Mouse (Mus musculus) embryonic facial prominence, embryonic 15.5 days (tissue): Measurements from ENCODE around the gene Nubp2. TPM values are rescaled to one million over a fixed set of nuclear protein-coding genes. Genes with fewer than 3 reads are reported as not detected.

Experiments
- ATAC-seq: fragments of 200-750 bp; cut with Nextera tagmentation; 2 replicates; pipeline ENCODE4 v1.8.0; 2017; ENCODE audit warnings: low read depth, moderate TSS enrichment; ENCODE audit not compliant: insufficient number of reproducible peaks, low FRiP score, low TSS enrichment
- H3K27ac ChIP-seq: fragments of 300-500 bp; sonication (generic); replicated peaks from 2 replicates; pipeline ENCODE4 v1.5.1; 2015; ENCODE audit warnings: mild to moderate bottlenecking, inconsistent platforms
- H3K27me3 ChIP-seq: fragments of 300-500 bp; sonication (generic); 2 replicates; pipeline ENCODE4 v1.6.1; 2015; ENCODE audit warnings: inconsistent platforms
- H3K36me3 ChIP-seq: fragments of 300-500 bp; sonication (generic); 2 replicates; pipeline ENCODE4 v1.6.1; 2015; ENCODE audit warnings: mild to moderate bottlenecking, inconsistent platforms
- H3K4me1 ChIP-seq: fragments of 300-500 bp; sonication (generic); 2 replicates; pipeline ENCODE4 v1.6.1; 2015; ENCODE audit warnings: inconsistent platforms
- H3K4me2 ChIP-seq: fragments of 300-500 bp; sonication (generic); replicated peaks from 2 replicates; pipeline ENCODE4 v1.6.1; 2015; ENCODE audit warnings: mild to moderate bottlenecking, inconsistent platforms
- H3K4me3 ChIP-seq: fragments of 300-500 bp; sonication (generic); replicated peaks from 2 replicates; pipeline ENCODE4 v1.5.1; 2015; ENCODE audit warnings: mild to moderate bottlenecking, inconsistent platforms
- H3K9ac ChIP-seq: fragments of 300-500 bp; sonication (generic); 2 replicates; pipeline ENCODE4 v1.6.1; 2015; ENCODE audit warnings: inconsistent platforms
- H3K9me3 ChIP-seq: fragments of 300-500 bp; sonication (generic); replicated peaks from 2 replicates; pipeline ENCODE4 v1.6.1; 2016; ENCODE audit warnings: inconsistent platforms
- WGBS: fragments of 180-500 bp; shearing (Covaris S2); methylation state at CpG from one replicate; pipeline ENCODE4 v1.1.7; 2015; 5-methylcytosine and 5-hydroxymethylcytosine counted together
- polyA plus RNA-seq: library from polyadenylated mRNA; unstranded; fragments of >200 nt; fragmentation: Nextera tagmentation; extraction: Ambion mirVana; gene quantifications from 2 replicates; pipeline ENCODE4 v1.2.1, GENCODE M21; 2015

Gene Nubp2
- polyA plus RNA-seq, 1 experiment from 2014 or later = 49.6 TPM

- 0 out of 2 replicates have a peak overlapping the region, but pooled peaks have one; percentile 95 for H3K4me2 ChIP-seq
These were observed 7.1 kb upstream of the Nubp2 start for GRCm38 (mm10) chr17:24893276-24893675.

GRCm38 (mm10) chr17:24892785-24893184 is 6.6 kb upstream of the Nubp2 start:
- Histone ChIP-seq H3K36me3 (peaks cover 57% of the 10 kb centered on the region), H3K4me3 (no peak overlapping the region), H3K9me3 (no peaks in the 10 kb centered on the region), H3K4me1 (peaks cover 49% of the 10 kb centered on the region), H3K27me3 (no peaks in the 10 kb centered on the region), H3K4me2 (no peak overlapping the region), H3K9ac (no peak overlapping the region), H3K27ac (no peak overlapping the region)
- WGBS = 92% methylated on average over 12 of the region's 12 CpGs
- ATAC-seq = no peak

More at GRCm38 (mm10) chr17:24893276-24893675, 7.1 kb upstream of the Nubp2 start:
- Histone ChIP-seq H3K9ac (no peak overlapping the region), H3K27me3 (no peaks in the 10 kb centered on the region), H3K4me1 (peaks cover 47% of the 10 kb centered on the region), H3K9me3 (no peaks in the 10 kb centered on the region), H3K4me3 (peak overlapping the region; percentile 84), H3K36me3 (peaks cover 60% of the 10 kb centered on the region), H3K27ac (no peak overlapping the region)
- 89% methylated on average over 2 of the region's 2 CpGs for WGBS
- ATAC-seq = no peak

GRCm38 (mm10) chr17:24891321-24891720 is 5.2 kb upstream of the Nubp2 start:
- no peaks in the 10 kb centered on the region for H3K9me3 ChIP-seq
- H3K9ac ChIP-seq = no peak overlapping the region
- no peak overlapping the region for H3K4me3 ChIP-seq
- peaks cover 41% of the 10 kb centered on the region for H3K4me1 ChIP-seq
- no peak for ATAC-seq
- peaks cover 52% of the 10 kb centered on the region for H3K36me3 ChIP-seq
- no peak overlapping the region for H3K27ac ChIP-seq
- H3K4me2 ChIP-seq = no peak overlapping the region
- H3K27me3 ChIP-seq = no peaks in the 10 kb centered on the region
- 81% methylated on average over 13 of the region's 13 CpGs for WGBS

- H3K27ac ChIP-seq = no peak overlapping the region
- H3K4me1 ChIP-seq = peaks cover 39% of the 10 kb centered on the region
- WGBS = 86% methylated on average over 19 of the region's 19 CpGs
- no peak overlapping the region for H3K4me2 ChIP-seq
- H3K9me3 ChIP-seq = no peaks in the 10 kb centered on the region
- H3K9ac ChIP-seq = no peak overlapping the region
- H3K27me3 ChIP-seq = no peaks in the 10 kb centered on the region
- peaks cover 52% of the 10 kb centered on the region for H3K36me3 ChIP-seq
- no peak overlapping the region for H3K4me3 ChIP-seq
- no peak for ATAC-seq
These were observed 4.3 kb upstream of the Nubp2 start for GRCm38 (mm10) chr17:24890151-24891092.

GRCm38 (mm10) chr17:24888862-24889261 is 2.7 kb upstream of the Nubp2 start:
- Histone ChIP-seq H3K9ac (no peak overlapping the region), H3K27me3 (no peaks in the 10 kb centered on the region), H3K27ac (no peak overlapping the region), H3K4me2 (no peak overlapping the region), H3K36me3 (peaks cover 61% of the 10 kb centered on the region), H3K4me3 (0 out of 2 replicates have a peak overlapping the region, but pooled peaks have one; percentile 2), H3K4me1 (peaks cover 39% of the 10 kb centered on the region), H3K9me3 (no peaks in the 10 kb centered on the region)
- ATAC-seq = no peak
- WGBS = 81% methylated on average over 3 of the region's 3 CpGs

GRCm38 (mm10) chr17:24887291-24888080 is 1.3 kb upstream of the Nubp2 start:
- WGBS = 57% methylated on average over 18 of the region's 18 CpGs

GRCm38 (mm10) chr17:24886932-24887271 is 753 bp upstream of the Nubp2 start:
- peak overlapping the region; percentile 84 for H3K4me2 ChIP-seq
- peak overlapping the region; percentile 85 for H3K9ac ChIP-seq
- H3K27ac ChIP-seq = peak overlapping the region; percentile 82
- no peaks in the 10 kb centered on the region for H3K9me3 ChIP-seq
- peak overlapping the region; percentile 97 for H3K4me3 ChIP-seq
- no peaks in the 10 kb centered on the region for H3K27me3 ChIP-seq
- H3K36me3 ChIP-seq = peaks cover 58% of the 10 kb centered on the region
- WGBS = 1% methylated on average over 18 of the region's 18 CpGs
- H3K4me1 ChIP-seq = peaks cover 32% of the 10 kb centered on the region
- peak; percentile 12; the same call in 1 of the 2 replicates for ATAC-seq

More at GRCm38 (mm10) chr17:24887291-24888080, 1.3 kb upstream of the Nubp2 start:
- peaks cover 61% of the 10 kb centered on the region for H3K36me3 ChIP-seq
- peak overlapping the region; percentile 85 for H3K9ac ChIP-seq
- ATAC-seq = no peak
- H3K9me3 ChIP-seq = no peaks in the 10 kb centered on the region
- peak overlapping the region; percentile 84 for H3K4me2 ChIP-seq
- H3K27ac ChIP-seq = no peak overlapping the region
- peaks cover 32% of the 10 kb centered on the region for H3K4me1 ChIP-seq
- H3K27me3 ChIP-seq = no peaks in the 10 kb centered on the region
- H3K4me3 ChIP-seq = peak overlapping the region; percentile 97

- Histone ChIP-seq H3K27me3 (no peaks in the 10 kb centered on the region), H3K27ac (no peak overlapping the region), H3K9me3 (no peaks in the 10 kb centered on the region), H3K4me3 (peak overlapping the region; percentile 97), H3K4me2 (peak overlapping the region; percentile 94), H3K4me1 (peaks cover 32% of the 10 kb centered on the region), H3K9ac (peak overlapping the region; percentile 59), H3K36me3 (peaks cover 46% of the 10 kb centered on the region)
- WGBS = 26% methylated on average over 22 of the region's 22 CpGs
- no peak for ATAC-seq
These were observed 604 bp downstream of the Nubp2 start for GRCm38 (mm10) chr17:24885356-24886133.

- no peak overlapping the region for H3K4me3 ChIP-seq
- no peaks in the 10 kb centered on the region for H3K27me3 ChIP-seq
- WGBS = 83% methylated on average over 6 of the region's 6 CpGs
These were observed 1.8 kb downstream of the Nubp2 start for GRCm38 (mm10) chr17:24884391-24884790.

GRCm38 (mm10) chr17:24881738-24882440 is 4.3 kb downstream of the Nubp2 start:
- no peak overlapping the region for H3K4me3 ChIP-seq
- no peaks in the 10 kb centered on the region for H3K27me3 ChIP-seq
- peaks cover 26% of the 10 kb centered on the region for H3K36me3 ChIP-seq
- no peak overlapping the region for H3K9ac ChIP-seq
- H3K9me3 ChIP-seq = no peaks in the 10 kb centered on the region
- WGBS = 36% methylated on average over 7 of the region's 7 CpGs
- H3K27ac ChIP-seq = no peak overlapping the region
- H3K4me1 ChIP-seq = peaks cover 20% of the 10 kb centered on the region
- no peak overlapping the region for H3K4me2 ChIP-seq
- no peak for ATAC-seq

More at GRCm38 (mm10) chr17:24884391-24884790, 1.8 kb downstream of the Nubp2 start:
- Histone ChIP-seq H3K36me3 (peaks cover 37% of the 10 kb centered on the region), H3K9me3 (no peaks in the 10 kb centered on the region), H3K9ac (no peak overlapping the region), H3K4me2 (no peak overlapping the region), H3K4me1 (peaks cover 32% of the 10 kb centered on the region), H3K27ac (no peak overlapping the region)
- no peak for ATAC-seq
